Mouse (Mus musculus) ovary, adult 10 weeks (tissue): ENCODE data around the gene Slc39a11. TPM values are rescaled to one million over a fixed set of nuclear protein-coding genes. Genes with fewer than 3 reads are reported as not detected.

Experiments used
- polyA plus RNA-seq: library from polyadenylated mRNA; stranded (reverse); fragments of 350-450 nt; fragmentation: Illumina TruSeq; extraction: RNeasy Lipid Tissue Mini Kit (QIAGEN cat#74804); gene quantifications from one replicate; pipeline ENCODE4 v1.2.3, GENCODE M21; 2014

Slc39a11 gene
- polyA plus RNA-seq = 6.5 TPM

DNA sequence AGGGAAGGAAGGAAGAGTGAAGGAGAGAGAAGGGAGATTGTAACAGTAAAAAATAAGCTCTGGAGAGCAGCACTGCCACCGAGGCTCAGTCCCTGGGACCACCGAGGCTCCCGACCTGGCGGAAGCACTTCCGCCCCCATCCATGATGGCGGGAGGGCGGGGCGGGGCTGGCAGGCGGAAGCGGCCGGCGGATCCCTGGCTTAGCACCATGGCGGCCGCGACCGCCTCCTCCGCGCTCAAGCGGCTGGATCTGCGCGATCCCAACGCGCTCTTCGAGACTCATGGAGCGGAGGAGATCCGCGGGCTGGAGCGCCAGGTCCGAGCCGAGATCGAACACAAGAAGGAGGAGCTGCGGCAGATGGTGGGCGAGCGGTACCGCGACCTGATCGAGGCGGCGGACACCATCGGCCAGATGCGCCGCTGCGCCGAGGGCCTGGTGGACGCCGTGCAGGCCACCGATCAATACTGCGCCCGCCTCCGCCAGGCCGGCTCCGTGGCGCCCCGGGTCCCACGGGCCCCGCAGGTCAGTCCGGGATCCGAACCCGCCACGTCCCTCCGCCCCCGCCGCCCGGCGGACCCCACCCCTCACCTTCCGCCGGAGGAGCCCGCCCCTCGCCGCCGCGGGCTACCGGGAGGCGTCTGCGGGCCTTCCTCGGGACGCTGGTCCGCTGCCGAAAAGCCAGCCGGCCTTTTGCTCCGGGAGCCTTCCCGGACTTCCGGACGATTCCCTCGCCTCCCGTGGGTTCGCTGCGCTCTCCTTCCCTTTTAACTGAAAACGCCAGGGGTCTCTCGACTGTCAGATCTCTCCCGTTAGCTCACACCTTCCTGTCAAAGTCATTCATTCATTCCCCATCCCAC lies at the start of gene Slc39a11:
Slc39a11 (minus strand) TSS at position 727 of the 858 bp plus-strand sequence.

DNA sequence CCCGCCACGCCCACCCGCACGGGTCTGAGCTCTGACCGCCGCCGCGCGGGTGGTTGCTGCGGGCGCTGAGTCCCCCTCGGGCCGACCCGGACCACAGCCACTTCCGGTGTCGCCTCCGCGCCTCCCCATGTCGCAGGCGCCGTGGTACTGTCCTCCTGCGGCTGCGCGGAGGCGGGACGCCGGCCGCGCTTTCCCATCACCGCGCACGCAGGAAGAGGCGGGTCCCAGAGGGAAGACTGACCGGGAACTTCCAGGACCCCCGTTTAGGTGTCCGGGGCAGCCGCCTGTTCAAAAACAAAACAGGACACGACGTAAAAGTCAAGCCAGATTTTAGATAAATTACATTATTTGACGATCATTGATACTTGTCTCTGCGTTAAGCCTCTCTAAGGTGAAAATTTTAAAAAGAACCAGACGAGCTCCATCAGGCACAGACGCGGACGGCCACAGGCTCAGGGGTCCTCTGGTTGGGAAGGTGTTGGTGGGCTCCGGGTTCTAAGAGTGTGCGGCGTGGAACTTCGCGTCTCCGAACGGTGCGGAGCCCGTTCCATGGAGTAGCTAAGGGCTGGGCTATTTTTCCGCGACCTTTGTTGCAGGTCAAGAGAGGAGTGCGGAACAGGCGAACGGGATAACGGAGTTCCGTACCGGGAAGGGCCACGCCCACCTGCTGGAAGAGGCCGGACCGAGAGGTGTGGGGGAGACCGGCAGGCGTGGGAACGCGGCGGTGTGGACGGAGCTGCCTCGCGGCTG lies 34.3 kb upstream of the Slc39a11 start, which contains the start of the genes Fam104a and D11Wsu47e:
Fam104a (minus strand) TSS at position 199 of the 750 bp plus-strand sequence.
D11Wsu47e (plus strand) TSS at position 456 of the 750 bp plus-strand sequence.

DNA sequence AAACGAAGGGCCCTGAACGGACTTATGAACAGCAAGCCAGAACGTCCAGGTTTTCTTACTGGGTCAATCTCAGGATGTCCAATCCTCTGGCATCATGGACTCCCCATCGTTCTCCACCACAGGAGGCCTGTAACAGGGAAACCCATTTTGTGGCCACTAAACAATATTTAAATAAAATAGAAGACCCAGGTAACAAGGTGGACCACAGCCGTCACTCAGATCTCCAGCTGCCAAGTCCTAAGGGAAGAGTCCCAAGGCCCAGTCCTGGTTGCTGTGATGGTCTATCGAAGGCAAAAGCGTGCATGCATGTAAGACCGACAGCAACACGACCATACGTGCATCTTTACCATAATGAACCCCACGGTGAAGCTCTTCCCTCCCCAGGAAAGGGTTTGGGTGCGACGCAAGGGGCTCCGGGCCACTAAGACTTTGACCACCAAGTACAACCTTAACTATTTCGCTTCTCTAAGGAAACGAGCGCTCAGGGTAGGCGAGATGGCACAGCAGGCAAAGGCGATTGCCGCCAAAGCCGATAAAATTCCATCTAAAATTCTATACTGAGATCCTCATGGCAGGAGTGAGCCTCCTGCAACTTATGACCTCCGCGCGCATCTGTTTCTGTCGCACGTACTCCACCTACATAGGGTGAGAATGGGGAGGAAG lies 1.1 kb downstream of the Slc39a11 start, which contains the start of gene Cog1:
Cog1 (plus strand) TSS at position 480 of the 663 bp plus-strand sequence.

DNA sequence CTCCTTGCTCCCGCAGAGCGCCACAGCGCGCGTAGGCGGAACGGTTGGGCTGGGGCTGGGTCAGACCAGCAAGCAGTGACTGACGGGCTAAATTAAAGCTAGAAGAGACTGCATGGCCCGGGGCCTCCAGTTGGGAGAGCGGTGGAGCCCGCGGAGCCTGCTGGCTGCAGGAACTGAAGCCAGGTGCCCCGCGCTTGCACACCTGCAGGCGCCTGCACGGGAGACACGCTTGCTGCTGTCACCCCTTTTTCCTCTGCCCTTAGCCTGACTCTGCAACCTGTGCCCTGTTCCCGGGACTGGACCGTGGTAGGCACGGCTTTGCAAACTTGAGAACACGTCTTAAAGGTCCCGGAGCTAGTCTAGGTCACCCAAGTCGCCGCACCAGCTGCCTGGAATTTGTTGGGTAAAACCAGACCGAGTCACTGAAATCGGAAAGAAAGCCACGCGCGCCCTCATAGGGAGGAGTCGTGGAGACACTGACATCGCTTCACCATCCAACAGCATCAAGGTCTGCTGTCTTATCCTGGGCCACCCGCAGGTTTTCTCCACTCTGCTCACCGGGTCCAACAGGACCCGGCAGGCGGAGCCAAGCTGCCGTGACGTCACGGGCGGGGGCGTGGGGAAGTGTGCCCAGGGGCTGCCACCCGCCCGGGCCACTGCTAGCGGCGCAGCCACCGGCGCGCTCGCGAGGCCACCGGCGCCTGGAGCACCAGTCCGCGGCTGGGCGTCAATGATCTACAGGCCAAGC lies 31.0 kb downstream of the Slc39a11 start, which contains the start of gene Sstr2:
Sstr2 (plus strand) TSS at position 671 of the 748 bp plus-strand sequence.

Other genes starting within 250 kb of the Slc39a11 start
- gene Sstr2, start 30.7 kb downstream of the Slc39a11 start, polyA plus RNA-seq = not detected
- 1.2 TPM for gene Cog1, start 910 bp downstream of the Slc39a11 start, polyA plus RNA-seq
- 15.5 TPM for gene Fam104a, start 34.1 kb upstream of the Slc39a11 start, polyA plus RNA-seq
- gene D11Wsu47e, start 34.3 kb upstream of the Slc39a11 start, polyA plus RNA-seq = 10.1 TPM
- gene Cpsf4l, start 59.9 kb upstream of the Slc39a11 start, polyA plus RNA-seq = 0.86 TPM
- 1.4 TPM for gene Cdc42ep4, start 101.8 kb upstream of the Slc39a11 start, polyA plus RNA-seq